ENCODE assay signal across 8 mouse cellular contexts in the genomic region with DNA sequence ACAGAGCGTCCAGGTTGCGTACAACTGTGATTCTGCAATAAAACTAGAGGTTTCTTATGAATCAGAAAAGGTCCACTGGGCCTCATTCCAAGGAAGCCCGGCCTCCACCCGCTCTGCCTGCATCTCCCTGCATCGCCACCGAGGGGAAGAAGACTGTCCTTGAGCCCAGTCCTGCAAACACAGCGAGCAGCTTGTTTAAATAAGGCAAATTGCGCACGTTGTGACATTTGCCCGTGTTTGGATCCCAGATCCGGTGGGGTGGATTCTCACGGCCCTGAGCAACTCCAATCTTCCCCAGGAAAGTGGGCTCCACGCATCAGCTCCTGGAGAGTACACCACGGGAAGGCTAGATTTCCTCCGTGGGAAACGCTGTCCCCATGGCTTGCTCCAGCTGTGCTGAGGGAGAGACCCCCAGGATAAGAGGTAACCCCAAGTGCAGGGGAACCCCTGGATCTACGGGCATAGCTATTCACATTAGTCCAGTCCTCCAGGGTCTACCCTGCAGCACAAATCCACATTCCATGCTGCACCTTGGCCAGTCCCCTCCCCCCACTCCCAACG. TPM values are rescaled to one million over a fixed set of nuclear protein-coding genes. Genes with fewer than 3 reads are reported as not detected.
DNase-seq lines count a peak whose midpoint lies in the region; ATAC-seq and TF ChIP-seq lines count a peak whose summit lies in the region.

No protein-coding gene starts in this region.

- DNase-seq in heart, adult 18-20 months, result peak; percentile 38 to 47
- DNase-seq in heart, adult 8-10 months (ENCODE audit: low spot score), result no peak
- peak; percentile 56 for DNase-seq in Muller cell, postnatal 12 days (ENCODE audit: inconsistent ontology term)
- DNase-seq in cerebellum, postnatal 10 days, result peak; percentile 65 to 72
- peak; percentile 22 for DNase-seq in midbrain, embryonic 14.5 days
- DNase-seq in retina, embryonic 14.5 days (ENCODE audit: low spot score), result no peak
- DNase-seq in B cell, adult 2 months, result no peak

- peak overlapping the region; percentile 47; the same call in 1 of the 2 replicates for H3K9ac ChIP-seq in intestine, postnatal 0 days (ENCODE audit: low read depth, low read length)
- 0 out of 2 replicates have a peak overlapping the region, but pooled peaks have one; percentile 12 for H3K9ac ChIP-seq in midbrain, embryonic 14.5 days (replicated peaks; ENCODE audit: low read length)

- peaks cover 21% of the 10 kb centered on the region for H3K4me1 ChIP-seq in intestine, postnatal 0 days (replicated peaks; ENCODE audit: control insufficient read depth, insufficient read depth, low read length)
- no peaks in the 10 kb centered on the region for H3K4me1 ChIP-seq in midbrain, embryonic 14.5 days (ENCODE audit: control insufficient read depth, insufficient read depth, low read length)

- no peaks in the 10 kb centered on the region for H3K27me3 ChIP-seq in intestine, postnatal 0 days (replicated peaks; ENCODE audit: control insufficient read depth, insufficient read depth, low read length)
- no peaks in the 10 kb centered on the region for H3K27me3 ChIP-seq in midbrain, embryonic 14.5 days (ENCODE audit: control insufficient read depth, insufficient read depth, low read length)

- no peaks in the 10 kb centered on the region for H3K9me3 ChIP-seq in intestine, postnatal 0 days (ENCODE audit: control insufficient read depth)
- H3K9me3 ChIP-seq in midbrain, embryonic 14.5 days (ENCODE audit: control insufficient read depth, low read length), result no peaks in the 10 kb centered on the region

- TF ChIP-seq CTCF in intestine, postnatal 0 days (IDR thresholded peaks at IDR 0.05; ENCODE audit: low read depth), result peak; percentile 62

- peak overlapping the region; percentile 63 for H3K4me2 ChIP-seq in intestine, postnatal 0 days (replicated peaks; ENCODE audit: low read depth)
- no peak overlapping the region for H3K4me2 ChIP-seq in midbrain, embryonic 14.5 days (ENCODE audit: low read length)

- H3K4me3 ChIP-seq in intestine, postnatal 0 days (ENCODE audit: low read depth, low read length), result peak overlapping the region; percentile 28
- no peak overlapping the region for H3K4me3 ChIP-seq in midbrain, embryonic 14.5 days (replicated peaks; ENCODE audit: low read depth, low read length)

- peak overlapping the region; percentile 75 for H3K27ac ChIP-seq in intestine, postnatal 0 days (ENCODE audit: low read depth, low read length)
- no peak overlapping the region for H3K27ac ChIP-seq in midbrain, embryonic 14.5 days (replicated peaks; ENCODE audit: low read depth, low read length)

- no peaks in the 10 kb centered on the region for H3K36me3 ChIP-seq in intestine, postnatal 0 days (ENCODE audit: control insufficient read depth, insufficient read depth)
- no peaks in the 10 kb centered on the region for H3K36me3 ChIP-seq in midbrain, embryonic 14.5 days (ENCODE audit: control insufficient read depth, insufficient read depth, low read length)

- 19% methylated on average over 18 of the region's 18 CpGs for WGBS in intestine, postnatal 0 days
- WGBS in midbrain, embryonic 14.5 days, result 67% methylated on average over 18 of the region's 18 CpGs

- ATAC-seq in intestine, postnatal 0 days, result peak; percentile 50
- no peak for ATAC-seq in midbrain, embryonic 14.5 days (ENCODE audit: low FRiP score, low TSS enrichment)

RNA-seq across cellular contexts. Expression of gene Pofut2, which starts 7.7 kb away (rescaled TPM):
- 10 to 100 TPM; 42.2 to 42.9 TPM for total RNA-seq in heart, adult 18-20 months (2021)
- 10 to 100 TPM; 42.1 to 48.1 (median 45.9) TPM for total RNA-seq in heart, adult 8-10 months (2022)
- polyA plus RNA-seq in intestine, postnatal 0 days (2015; fragmentation: Nextera tagmentation; extraction: Ambion mirVana), result 40.4 and 42.2 TPM in 2 replicates
- 43.4 and 52.0 TPM in 2 replicates for polyA plus RNA-seq in midbrain, embryonic 14.5 days (2014; fragmentation: Nextera tagmentation; extraction: Ambion mirVana)

Comparison
In these comparisons a context has a peak if more than half of its experiments do, and no peak if none do; other contexts are left out.
1. DNase-seq: peak in heart, adult 18-20 months (2 of 2), Muller cell, postnatal 12 days (single experiment), cerebellum, postnatal 10 days (2 of 2) and midbrain, embryonic 14.5 days (single experiment); none in heart, adult 8-10 months (single experiment), retina, embryonic 14.5 days (single experiment) and B cell, adult 2 months (0 of 2).